Mouse (Mus musculus) common myeloid progenitor, adult 5-6 weeks (primary cell): Measurements from ENCODE around the gene Mettl7b. TPM values are rescaled to one million over a fixed set of nuclear protein-coding genes. Genes with fewer than 3 reads are reported as not detected.
A peak's percentile ranks its signal among the peaks of the same experiment; 100 is the strongest.
"Not testable (repeated sequence)": the region's sequence is repeated elsewhere in the genome, so short reads cannot be mapped to it uniquely, and the experiment has no call there.

Experiments used
- ATAC-seq: replicated peaks from 2 replicates; pipeline ENCODE4 v1.8.0; 2016; ENCODE audit warnings: low read depth, mild to moderate bottlenecking, moderate TSS enrichment, inconsistent platforms; ENCODE audit not compliant: poor library complexity, severe bottlenecking
- total RNA-seq: library from RNA; stranded (forward); fragments of 200-1000, 187-1606 nt; gene quantifications from 2 replicates; pipeline ENCODE4 v1.2.3, GENCODE M21; 2017

The Mettl7b gene
- not detected in 2 replicates for total RNA-seq

DNA sequence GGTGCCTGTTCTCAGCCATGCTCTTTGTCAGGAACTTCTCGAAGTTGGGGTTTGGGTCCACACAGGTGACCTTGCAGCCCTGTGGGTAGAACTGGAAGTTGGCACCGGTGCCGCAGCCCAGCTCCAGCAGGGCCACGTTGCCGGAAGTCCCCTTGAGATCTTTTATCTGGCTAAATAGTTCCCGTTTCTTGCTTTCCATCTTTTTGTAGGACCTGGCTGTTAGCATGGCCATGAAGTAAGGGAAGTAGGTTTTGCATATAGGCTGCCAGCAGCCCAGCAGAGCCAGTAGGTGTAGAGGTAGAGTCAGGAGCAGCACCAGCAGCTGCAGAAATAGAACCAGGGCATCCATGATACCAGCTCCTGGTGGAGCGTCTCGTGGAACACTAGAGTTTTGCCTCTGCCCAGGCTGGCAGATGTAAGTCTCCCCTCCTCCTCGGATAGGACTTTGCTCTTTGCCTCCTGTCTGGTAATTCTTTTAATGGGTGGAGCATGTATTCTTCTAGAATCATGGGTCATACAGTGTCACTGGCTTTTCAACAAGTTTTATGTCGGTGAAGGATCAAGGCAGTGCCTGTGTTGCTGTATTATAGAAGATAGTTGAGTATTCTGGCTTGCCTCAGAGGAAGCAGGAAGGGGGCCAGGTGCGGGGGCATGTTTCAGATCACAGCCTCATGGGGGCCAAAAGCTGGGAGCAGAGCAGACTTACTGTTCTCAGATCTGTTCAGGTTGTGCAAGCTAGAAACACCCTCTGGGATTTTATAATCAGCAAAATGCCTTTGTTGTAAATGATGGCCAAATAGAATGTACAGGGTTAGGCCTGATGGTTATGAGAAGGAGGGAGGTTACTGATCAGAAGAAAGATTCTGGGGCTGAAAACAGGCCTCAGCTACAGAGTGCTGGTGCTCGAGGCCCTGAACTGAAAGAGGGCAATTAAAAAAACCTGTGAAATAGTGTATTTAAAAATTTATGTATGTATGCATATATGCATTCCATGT, at the start of gene Mettl7b:
TSS of gene Mettl7b (minus strand) at position 399 of the 995 bp plus-strand sequence.
- peak; percentile 59 for ATAC-seq

DNA sequence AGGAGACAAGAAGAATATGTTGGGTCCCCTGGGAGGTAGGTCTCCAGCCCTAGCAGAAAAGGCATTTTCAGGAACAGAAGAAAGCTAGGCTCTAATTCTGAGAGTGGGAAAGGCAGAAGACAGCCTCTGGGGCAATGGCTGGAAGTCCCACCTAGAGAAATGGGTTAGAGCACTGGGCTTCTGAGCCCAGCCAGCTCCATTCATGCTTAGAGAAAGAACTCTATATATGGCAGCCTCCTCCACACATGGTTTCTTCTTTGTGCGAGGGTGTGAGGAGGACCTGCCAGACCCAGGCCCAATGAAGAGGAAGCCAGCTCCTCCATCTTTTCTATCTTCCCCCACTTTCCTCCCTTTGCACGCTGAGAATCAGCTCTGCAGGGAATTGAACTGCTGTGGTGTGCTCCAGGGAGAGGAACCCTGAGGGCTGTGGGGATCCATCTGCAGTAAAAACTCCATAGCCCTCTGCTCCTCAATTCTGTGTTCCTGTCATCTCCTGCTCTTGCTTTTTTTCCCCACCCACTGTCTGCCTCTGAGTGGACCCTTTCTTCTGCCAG, 49.6 kb upstream of the Mettl7b start, which contains the start of gene Olfr763:
TSS of gene Olfr763 (plus strand) at position 504 of the 554 bp plus-strand sequence.
- no peak for ATAC-seq

DNA sequence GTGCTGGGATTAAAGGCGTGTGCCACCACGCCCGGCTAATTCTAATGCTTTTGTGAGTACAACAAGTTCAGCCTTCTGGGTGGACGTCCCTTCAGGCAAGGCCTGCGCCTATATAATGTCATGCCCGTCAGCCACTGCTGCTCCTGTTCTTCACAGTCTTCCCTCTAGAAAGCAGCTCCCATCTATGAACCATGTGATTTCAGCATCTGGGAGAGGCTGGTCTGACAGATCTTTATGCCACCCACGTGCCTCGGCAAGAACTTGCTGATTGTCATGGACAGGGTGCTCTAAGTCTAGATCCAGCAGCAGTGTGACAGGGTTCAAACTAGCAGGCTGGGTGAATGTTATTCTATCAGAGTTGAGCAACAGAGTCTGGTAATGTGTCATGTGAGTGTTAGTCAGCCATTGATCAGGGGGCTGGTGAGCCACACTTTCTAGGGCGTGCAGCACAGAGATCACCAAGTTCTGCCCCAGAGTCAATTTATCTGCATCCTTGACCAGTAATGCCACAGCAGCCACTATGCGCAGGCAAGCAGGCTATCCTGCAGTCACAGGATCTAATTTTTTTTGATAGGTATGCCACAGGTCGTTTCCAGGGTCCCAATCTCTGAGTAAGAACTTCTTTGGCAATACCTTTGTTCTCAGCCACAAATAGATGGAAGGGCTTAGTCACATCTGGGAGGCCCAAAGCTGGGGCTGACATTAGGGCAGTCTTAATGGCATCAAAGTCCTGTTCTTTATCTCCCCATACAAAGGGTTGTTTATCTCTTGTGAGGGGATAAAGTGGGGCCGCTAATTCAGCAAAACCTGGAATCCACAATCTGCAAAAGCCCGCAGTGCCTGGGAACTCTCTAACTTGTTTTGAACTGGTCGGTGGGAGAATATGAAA, 43.5 kb upstream of the Mettl7b start:
- ATAC-seq, result no peak

DNA sequence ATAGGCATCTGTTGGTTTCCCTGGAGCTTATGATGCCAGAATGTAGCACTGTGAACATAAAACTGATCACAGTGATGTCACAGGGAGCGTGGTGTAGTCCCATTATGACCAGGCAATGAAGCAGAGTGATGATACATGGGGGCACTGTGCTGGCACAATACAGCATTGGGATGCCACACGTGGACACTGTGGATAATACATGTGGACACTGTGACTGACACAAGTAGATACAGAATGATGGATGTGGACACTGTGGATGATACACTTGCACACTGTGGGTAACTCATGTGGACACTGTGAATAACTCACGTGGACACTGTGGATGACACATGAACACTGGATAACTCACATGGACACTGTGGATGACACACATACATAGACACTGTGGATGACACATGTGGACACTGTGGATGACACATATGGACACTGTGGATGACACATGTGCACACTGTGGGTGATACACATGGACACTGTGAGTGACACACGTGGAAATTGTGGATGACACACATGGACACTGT, 35.8 kb upstream of the Mettl7b start:
- ATAC-seq, result no peak

DNA sequence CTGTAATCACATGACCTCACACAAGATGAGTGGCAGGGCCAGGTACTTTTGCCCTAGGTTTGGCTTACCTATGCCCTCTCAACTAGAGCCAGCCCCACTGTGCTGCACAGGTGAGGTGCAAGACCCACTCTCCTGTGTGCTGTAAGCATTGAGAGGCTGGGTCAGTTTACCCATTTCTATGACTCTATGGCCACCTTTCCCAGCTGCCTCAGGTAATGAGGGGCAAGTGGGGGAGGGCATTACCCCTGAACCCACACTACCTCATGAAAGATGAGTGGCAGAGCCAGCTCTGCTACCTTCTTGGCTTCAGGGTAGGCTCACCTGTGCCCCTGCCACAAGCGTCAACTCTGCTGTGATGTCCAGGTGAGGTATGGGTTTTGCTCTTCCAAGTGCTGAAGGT, 35.0 kb upstream of the Mettl7b start:
- ATAC-seq, result no peak

DNA sequence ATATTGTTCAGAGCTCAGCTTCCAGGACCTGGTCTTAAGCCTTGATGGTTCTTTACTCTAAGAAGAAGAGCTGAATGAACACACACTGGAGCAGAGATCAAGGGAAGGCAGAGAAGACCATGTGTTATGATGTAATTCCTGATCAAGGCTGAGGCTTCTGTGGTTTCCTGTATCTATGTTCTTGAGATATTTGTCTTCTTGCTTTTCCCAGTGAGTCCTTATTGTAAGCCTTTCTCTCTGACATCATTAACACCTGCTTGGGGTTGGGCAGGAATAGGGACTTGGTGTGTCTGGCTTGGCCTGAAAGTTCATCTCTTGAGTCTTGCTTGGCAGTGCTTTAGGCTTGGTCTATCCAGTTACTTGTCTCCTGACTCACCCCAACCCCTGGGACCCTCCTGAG, 30.2 kb upstream of the Mettl7b start:
- ATAC-seq, result 0 out of 2 replicates have a peak, but pooled peaks have one; percentile 28

DNA sequence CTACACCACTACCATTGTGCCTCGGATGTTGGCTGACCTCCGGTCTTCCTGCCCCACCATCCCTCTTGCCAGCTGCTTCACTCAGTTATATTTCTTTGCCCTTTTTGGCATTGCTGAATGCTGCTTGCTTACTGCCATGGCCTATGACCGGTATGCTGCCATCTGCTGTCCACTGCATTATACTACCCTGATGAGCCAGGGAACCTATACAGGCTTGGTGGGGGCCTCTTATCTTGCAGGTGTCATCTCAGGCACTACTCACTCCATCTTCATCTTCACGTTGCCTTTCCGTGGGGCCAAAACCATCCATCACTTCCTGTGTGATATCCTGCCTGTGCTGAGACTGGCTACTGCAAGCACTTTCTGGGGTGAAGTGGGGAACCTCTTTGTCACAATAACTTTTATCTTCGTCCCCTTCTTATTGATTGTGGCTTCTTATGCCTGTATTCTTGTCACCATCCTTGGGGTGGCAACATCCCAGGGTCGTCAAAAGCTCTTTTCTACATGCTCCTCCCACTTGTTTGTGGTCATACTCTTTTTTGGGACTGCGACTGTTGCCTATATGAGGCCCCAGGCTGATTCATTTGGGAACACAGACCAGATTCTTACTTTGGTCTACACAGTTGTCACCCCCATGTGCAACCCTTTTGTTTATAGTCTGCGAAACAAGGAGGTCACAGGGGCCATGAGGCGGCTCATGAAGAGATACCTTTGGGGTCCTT, 29.5 kb upstream of the Mettl7b start:
- peak; percentile 90 for ATAC-seq

DNA sequence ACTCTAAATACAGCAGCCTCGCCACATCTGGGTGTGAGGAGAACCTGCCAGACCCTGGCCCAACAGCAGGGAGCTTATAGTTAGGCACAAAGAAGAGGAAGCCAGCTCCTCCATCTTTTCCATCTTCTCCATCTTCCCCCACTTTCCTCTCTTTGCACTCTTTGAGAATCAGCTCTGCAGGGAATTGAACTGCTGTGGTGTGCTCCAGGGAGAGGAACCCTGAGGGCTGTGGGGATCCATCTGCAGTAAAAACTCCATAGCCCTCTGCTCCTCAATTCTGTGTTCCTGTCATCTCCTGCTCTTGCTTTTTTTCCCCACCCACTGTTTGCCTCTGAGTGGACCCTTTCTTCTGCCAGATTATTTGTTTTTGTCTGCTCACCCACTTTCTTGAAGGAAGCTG, 28.3 kb upstream of the Mettl7b start, which contains the start of gene Olfr9:
TSS of gene Olfr9 (plus strand) at position 301 of the 400 bp plus-strand sequence.
- not testable (repeated sequence) for ATAC-seq

DNA sequence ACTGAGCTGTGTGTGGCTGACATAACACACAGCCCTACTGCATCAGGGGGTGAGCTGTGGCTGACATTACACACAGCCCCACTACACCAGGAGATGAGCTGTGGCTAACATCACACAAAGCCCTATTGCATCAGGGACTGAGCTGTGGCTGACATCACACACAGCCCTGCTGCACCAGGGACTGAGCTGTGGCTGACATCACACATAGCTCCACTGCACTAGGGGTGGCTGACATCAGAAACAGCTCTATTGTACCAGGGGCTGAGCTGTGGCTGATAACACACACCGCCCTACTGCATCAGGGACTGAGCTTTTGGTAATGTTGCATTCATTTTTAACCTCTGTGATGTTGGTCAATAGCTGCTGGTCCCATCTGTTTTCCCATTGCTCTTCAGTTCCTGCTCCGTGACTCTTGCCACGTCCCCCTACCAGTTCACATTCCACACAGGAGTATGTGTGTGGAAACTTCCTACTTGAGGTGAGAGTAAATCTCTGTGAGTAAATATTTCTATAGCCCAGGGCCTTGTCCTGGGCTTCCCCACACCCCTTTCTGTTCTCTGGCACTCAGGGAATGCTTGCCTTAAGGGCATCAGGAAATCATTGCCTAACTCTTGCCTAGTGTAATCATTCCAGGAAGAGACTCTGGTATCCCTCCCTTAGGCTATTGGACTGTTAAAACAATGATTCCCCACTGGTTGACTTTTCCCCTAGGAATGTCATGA, 20.0 kb upstream of the Mettl7b start:
- ATAC-seq, result no peak

DNA sequence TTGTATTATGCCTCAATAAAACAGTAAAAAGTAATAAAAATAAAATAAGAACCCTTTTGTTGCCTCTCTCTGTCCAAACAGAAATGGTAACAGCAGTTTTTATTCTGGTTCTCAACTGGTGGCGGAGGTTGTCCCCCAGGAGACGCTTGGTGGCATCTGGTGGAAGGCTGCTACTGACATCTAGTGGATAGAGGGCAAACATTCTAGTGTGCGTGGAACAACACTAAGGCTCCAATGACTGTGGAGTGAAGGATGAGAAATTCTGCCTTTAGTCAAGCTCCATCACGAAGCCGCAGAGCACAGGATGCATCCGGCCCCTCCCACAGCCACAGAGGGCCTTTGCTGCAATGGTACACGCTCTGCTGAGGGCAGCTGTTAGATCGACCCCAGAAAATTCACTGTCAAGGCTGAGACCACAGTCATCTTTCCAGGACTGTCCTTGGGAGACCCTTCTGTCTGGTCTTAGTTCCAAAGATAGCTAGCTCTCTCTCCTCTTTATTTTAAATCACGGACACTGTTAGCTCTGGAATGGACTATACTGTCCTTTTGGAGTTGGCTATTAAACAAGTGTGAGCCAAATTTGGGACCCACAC, 16.8 kb upstream of the Mettl7b start:
- peak; percentile 100 for ATAC-seq

DNA sequence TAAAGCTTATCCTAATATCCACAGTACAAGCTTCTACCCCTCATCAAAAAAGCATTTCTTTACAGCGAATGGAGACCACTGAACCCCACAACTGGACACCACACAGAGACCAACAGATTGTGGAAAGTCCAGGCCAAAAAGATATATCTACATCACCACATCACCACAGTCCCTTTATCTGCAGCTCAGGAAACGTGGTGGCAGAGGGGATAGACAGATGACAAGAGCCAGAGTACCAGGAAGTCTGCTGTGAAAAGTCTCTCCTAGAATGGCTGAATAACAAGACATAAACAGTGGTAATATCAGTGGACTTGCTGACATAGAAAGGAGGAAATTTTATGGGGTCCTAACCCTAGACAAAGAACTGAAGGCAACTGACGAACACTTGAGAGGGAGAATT, 15.6 kb upstream of the Mettl7b start:
- ATAC-seq, result no peak

DNA sequence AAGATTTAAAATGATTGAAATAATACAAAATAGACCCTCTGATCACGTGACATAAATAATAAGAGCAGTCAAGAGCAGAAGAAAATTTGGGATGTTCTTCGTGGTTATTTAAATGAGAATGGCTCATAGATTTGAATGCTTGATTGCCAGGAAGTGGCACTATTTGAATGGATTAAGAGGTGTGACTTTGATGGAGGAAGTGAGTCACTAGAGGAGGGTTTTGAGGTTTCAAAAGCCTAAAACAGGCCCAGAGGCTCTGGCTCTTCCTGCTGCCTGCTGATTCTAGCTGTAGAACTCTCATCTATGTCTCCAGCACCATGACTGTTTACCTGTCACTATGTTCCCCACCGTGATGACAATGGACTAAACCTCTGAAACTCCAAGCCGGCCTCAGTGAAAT, 12.1 kb upstream of the Mettl7b start:
- ATAC-seq, result no peak

DNA sequence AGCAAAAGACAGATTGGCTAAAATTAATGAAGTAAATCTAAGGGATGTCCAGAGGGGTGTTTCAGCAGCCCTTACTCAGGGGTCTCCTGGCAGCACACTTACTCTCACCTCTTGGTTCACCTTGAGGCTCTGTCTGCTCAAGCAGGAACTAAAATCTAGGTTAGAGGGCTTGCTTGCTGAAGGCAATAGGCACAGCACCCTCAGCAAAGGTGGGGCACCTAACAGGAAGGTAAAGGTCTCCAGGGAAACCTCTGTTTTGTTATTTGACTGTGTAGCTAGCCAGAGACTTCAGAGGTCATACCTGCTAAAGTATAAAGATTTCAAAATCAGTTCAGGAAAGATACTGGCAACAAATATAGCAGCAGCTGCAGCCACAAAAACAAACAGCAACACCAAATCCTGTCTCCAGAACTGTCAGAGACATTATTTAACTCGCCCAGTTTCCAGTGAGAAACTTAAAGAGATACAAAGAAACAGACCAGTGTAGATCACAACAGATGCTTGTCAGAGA, 10.0 kb upstream of the Mettl7b start:
- ATAC-seq, result no peak

DNA sequence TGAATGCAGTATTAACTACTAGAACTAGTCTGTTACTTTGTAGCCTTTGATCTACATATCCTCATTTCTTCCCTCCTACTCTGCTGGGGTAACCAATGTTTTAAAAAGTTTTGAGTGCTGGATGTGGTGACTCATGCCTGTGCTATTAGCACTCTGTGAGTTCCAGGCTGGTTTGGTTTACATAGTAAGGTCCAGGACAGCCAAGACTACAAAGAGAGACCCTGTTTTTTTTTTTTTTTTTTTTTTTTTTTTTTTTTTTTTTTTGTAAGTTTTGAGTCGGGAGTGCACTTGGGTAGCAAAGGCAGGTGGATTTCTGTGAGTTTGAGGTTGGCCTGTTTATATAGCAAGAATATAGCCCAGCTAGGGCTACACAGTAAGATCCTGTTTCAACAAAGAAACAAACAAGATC, 7.6 kb upstream of the Mettl7b start:
- ATAC-seq, result no peak

DNA sequence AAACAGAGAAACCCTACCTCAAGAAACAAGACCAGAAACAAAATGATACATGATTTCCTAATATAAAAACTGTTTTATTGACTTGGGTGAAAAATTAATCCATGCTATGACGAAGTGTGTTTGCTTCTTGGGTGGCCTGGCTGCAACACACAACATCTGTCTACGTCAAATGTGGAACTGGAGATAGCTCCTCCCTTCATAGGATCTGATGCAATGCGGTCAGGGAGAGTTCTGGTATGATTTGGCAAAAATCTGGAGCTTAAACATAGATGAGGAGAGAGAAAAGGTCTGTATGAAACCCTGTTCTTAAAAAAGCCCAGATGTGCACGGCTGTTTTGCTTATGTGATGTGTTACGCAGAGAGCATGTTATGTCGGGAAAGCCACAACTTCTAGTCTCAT, 5.1 kb upstream of the Mettl7b start:
- ATAC-seq, result peak; percentile 93

DNA sequence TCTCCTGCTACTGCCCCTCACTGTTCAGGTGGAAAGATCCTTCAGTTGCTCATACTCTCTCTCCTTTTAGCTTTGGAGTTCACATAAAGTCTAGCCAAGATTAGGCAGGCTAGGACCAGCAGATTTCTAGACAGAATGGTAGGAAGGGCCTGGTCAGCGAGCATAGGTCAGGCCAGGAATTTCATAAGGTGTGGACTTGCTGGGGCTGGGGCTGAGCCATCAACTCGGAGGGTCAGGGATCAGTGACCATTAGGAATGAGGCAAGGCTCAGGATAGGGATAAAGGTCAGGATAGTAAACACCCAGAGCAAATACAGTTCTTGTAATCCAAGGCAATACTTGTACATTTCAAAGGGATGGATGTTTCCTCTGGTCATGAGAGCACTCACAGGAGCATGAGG, 4.2 kb upstream of the Mettl7b start:
- no peak for ATAC-seq

DNA sequence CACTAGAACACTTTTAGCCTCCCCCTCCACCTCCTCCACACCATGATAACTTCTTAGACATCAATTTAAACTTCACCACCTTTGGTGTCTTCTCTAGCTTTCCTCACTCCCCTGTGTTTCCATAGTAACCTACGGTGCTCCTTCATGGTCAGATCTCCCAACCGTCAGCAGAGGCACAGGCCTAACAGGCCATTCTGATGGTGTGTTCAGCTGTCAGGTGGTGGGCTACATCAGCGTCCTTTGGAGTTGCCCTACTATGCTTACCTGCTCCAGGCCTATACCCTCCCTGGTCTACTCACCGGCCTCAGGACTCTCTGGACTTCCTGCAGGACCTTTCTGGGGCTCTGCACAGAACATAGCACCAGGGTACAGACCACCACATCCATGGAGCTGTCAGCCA, 646 bp downstream of the Mettl7b start:
- no peak for ATAC-seq

DNA sequence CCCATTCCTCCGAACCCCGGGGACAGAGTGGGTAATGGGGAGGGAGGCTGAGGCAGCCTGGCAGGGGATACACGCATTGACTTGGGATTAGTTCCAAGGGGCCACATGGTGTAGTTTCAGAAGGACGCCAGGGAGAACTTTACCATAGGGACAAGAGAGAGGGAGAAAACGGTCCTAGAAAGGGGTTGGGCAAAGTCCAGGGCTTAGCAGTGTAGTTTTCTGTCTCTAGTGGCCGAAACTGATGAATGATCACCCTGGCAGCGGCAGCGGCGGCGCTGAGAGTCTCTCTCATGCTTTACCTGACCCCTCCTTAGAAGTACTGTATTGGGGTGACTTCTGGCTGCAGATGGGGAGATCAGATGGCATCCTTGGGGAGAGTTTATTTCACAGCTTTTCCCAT, 2.4 kb downstream of the Mettl7b start:
- no peak for ATAC-seq
